Mouse (Mus musculus) lung, embryonic 16.5 days (tissue): Measurements from ENCODE around the gene Nbdy. TPM values are rescaled to one million over a fixed set of nuclear protein-coding genes. Genes with fewer than 3 reads are reported as not detected.

ENCODE experiments used
- ATAC-seq: fragments of 200-750 bp; cut with Nextera tagmentation; 2 replicates; pipeline ENCODE4 v1.8.0; 2017; ENCODE audit warnings: low read depth, mild to moderate bottlenecking, moderate library complexity
- H3K27ac ChIP-seq: fragments of 300-500 bp; sonication (generic); 2 replicates; pipeline ENCODE4 v1.5.1; 2014; ENCODE audit warnings: mild to moderate bottlenecking, control low read depth, low read length
- H3K27me3 ChIP-seq: fragments of 300-500 bp; sonication (generic); 2 replicates; pipeline ENCODE4 v1.6.1; 2014; ENCODE audit warnings: low read depth, low read length, mixed read lengths; ENCODE audit not compliant: control insufficient read depth, insufficient read depth
- H3K36me3 ChIP-seq: fragments of 300-500 bp; sonication (generic); 2 replicates; pipeline ENCODE4 v1.6.1; 2014; ENCODE audit warnings: low read length; ENCODE audit not compliant: control insufficient read depth, insufficient read depth
- H3K4me1 ChIP-seq: fragments of 300-500 bp; sonication (generic); replicated peaks from 2 replicates; pipeline ENCODE4 v1.6.1; 2014; ENCODE audit warnings: low read length, mixed read lengths; ENCODE audit not compliant: control insufficient read depth, insufficient read depth
- H3K4me2 ChIP-seq: fragments of 300-500 bp; sonication (generic); 2 replicates; pipeline ENCODE4 v1.6.1; 2014; ENCODE audit warnings: low read depth, low read length, control low read depth
- H3K4me3 ChIP-seq: fragments of 300-500 bp; sonication (generic); 2 replicates; pipeline ENCODE4 v1.5.1; 2014; ENCODE audit warnings: mild to moderate bottlenecking, low read length, control low read depth
- H3K9ac ChIP-seq: fragments of 300-500 bp; sonication (generic); 2 replicates; pipeline ENCODE4 v1.6.1; 2014; ENCODE audit warnings: low read length, control low read depth
- H3K9me3 ChIP-seq: fragments of 300-500 bp; sonication (generic); 2 replicates; pipeline ENCODE4 v1.6.1; 2016; ENCODE audit warnings: low read length; ENCODE audit not compliant: control insufficient read depth
- WGBS: fragments of 180-500 bp; shearing (Covaris S2); extraction: QIAGEN DNeasy Blood & Tissue Kit; methylation state at CpG from one replicate; pipeline ENCODE4 v1.1.7; 2014; 5-methylcytosine and 5-hydroxymethylcytosine counted together
- polyA plus RNA-seq: library from polyadenylated mRNA; unstranded; fragments of >200 nt; fragmentation: Nextera tagmentation; extraction: Ambion mirVana; gene quantifications from 2 replicates; pipeline ENCODE4 v1.2.1, GENCODE M21; 2015

Gene Nbdy
- polyA plus RNA-seq, 1 experiment from 2014 or later = 109 TPM

GRCm38 (mm10) chrX:153749230-153749629 is 25.8 kb downstream of the Nbdy start:
- Histone ChIP-seq H3K9me3 (no peaks in the 10 kb centered on the region), H3K4me2 (no peak overlapping the region), H3K9ac (no peak overlapping the region), H3K27me3 (no peaks in the 10 kb centered on the region), H3K36me3 (no peaks in the 10 kb centered on the region), H3K27ac (no peak overlapping the region), H3K4me3 (no peak overlapping the region), H3K4me1 (no peaks in the 10 kb centered on the region)
- 38% methylated on average over 2 of the region's 2 CpGs for WGBS
- no peak for ATAC-seq

Other genes with a start within 250 kb of the Nbdy start
- 14.5 and 16.3 TPM in 2 replicates for gene Ubqln2, start 225.4 kb upstream of the Nbdy start, polyA plus RNA-seq
- gene Cypt3, start 165.0 kb upstream of the Nbdy start, polyA plus RNA-seq = not detected in 2 replicates
- gene Kctd12b, start 27.2 kb upstream of the Nbdy start, polyA plus RNA-seq = 11.3 and 11.4 TPM in 2 replicates
- 13.5 and 15.2 TPM in 2 replicates for gene Spin2c, start 108.6 kb downstream of the Nbdy start, polyA plus RNA-seq